ENCODE assay signal across 7 mouse cellular contexts in the genomic region with DNA sequence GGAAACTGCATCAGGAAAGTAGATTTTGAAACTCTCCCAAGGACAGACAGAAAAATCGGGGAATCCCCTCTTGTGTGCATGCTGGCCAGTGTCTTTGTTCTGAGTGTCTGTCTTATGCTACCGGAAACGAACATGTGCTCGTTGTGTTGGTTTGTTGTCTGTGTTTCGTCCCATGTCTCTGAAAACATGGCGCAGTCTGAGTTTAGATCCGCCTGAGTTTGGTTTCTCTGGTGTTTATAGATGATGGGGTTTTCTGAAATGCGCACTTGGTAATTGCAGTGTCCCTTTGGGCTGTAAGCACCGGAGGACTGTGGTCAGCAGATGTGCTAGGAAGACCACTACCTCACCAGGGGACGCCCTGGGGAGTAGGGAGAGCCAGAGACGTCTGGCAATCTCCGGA. TPM values are rescaled to one million over a fixed set of nuclear protein-coding genes. Genes with fewer than 3 reads are reported as not detected.
DNase-seq lines count a peak whose midpoint lies in the region; ATAC-seq and TF ChIP-seq lines count a peak whose summit lies in the region.

No protein-coding gene starts in this region.

- dilution Hi-C loops in CH12.LX (cut with MboI; ENCODE audit: extremely low pct_ligation_motif_present, extremely low pct_unique_long_range_greater_than_20kb, low sequenced_read_pairs) = no loop called here

- no peak for TF ChIP-seq EP300 in CH12.LX (IDR thresholded peaks at IDR 0.05; ENCODE audit: low read length)

- DNase-seq in CD4-positive, CD25-positive, alpha-beta regulatory T cell, adult 2 months (ENCODE audit: low read depth, low spot score) = peak; percentile 53
- peak; percentile 64 for DNase-seq in CH12.LX (ENCODE audit: extremely low read depth)
- DNase-seq in forebrain, embryonic 10.5 days (ENCODE audit: extremely low spot score, low spot score) = peak; percentile 26
- peak; percentile 5 for DNase-seq in hindbrain, postnatal 0 days (ENCODE audit: low spot score)
- peak; percentile 19 for DNase-seq in mesoderm, embryonic 11.5 days (ENCODE audit: low read depth, low spot score)
- peak; percentile 42 for DNase-seq in thymus, postnatal 0 days (ENCODE audit: low spot score)

- peaks cover 2 to 6% of the 10 kb centered on the region in 2 experiments; a peak in 2 of 4 replicates for H3K4me1 ChIP-seq in CH12.LX (ENCODE audit: control insufficient read depth in 1 of 2, insufficient read depth in 2 of 2)
- H3K4me1 ChIP-seq in forebrain, embryonic 10.5 days = 0 out of 2 replicates have a peak, but pooled peaks cover 4% of the 10 kb centered on the region
- no peaks in the 10 kb centered on the region for H3K4me1 ChIP-seq in hindbrain, postnatal 0 days (ENCODE audit: insufficient read depth, low read length)

- TF ChIP-seq CTCF in CH12.LX (conservative IDR thresholded peaks at IDR 0.05 in 1 of 2, IDR thresholded peaks at IDR 0.05 in 1 of 2; ENCODE audit: low read depth in 2 of 2, low read length in 2 of 2) = no peak
- TF ChIP-seq CTCF in hindbrain, postnatal 0 days (IDR thresholded peaks at IDR 0.05; ENCODE audit: low read depth) = no peak

- no peaks in the 10 kb centered on the region for H3K9me3 ChIP-seq in CH12.LX (replicated peaks; ENCODE audit: low read length)
- no peaks in the 10 kb centered on the region for H3K9me3 ChIP-seq in forebrain, embryonic 10.5 days
- H3K9me3 ChIP-seq in hindbrain, postnatal 0 days (ENCODE audit: low read length) = no peaks in the 10 kb centered on the region

- no peak for TF ChIP-seq RAD21 in CH12.LX (IDR thresholded peaks at IDR 0.05; ENCODE audit: low read depth, low read length)

- H3K27me3 ChIP-seq in CH12.LX (replicated peaks) = no peaks in the 10 kb centered on the region
- no peaks in the 10 kb centered on the region for H3K27me3 ChIP-seq in forebrain, embryonic 10.5 days (ENCODE audit: poor library complexity, severe bottlenecking)
- H3K27me3 ChIP-seq in hindbrain, postnatal 0 days (ENCODE audit: insufficient read depth, low read length) = no peaks in the 10 kb centered on the region

- no peaks in the 10 kb centered on the region for H3K36me3 ChIP-seq in CH12.LX (replicated peaks in 1 of 2; ENCODE audit: control insufficient read depth in 1 of 2, insufficient read depth in 1 of 2, low read length in 1 of 2)
- no peaks in the 10 kb centered on the region for H3K36me3 ChIP-seq in forebrain, embryonic 10.5 days (replicated peaks)
- H3K36me3 ChIP-seq in hindbrain, postnatal 0 days (ENCODE audit: insufficient read depth, low read length) = no peaks in the 10 kb centered on the region

- peak overlapping the region; percentile 9 for H3K4me2 ChIP-seq in CH12.LX (ENCODE audit: insufficient read depth, low read depth, poor library complexity, severe bottlenecking)
- peak overlapping the region; percentile 56 for H3K4me2 ChIP-seq in hindbrain, postnatal 0 days (ENCODE audit: low read depth, low read length)

- no peaks in the 10 kb centered on the region for H3K79me2 ChIP-seq in CH12.LX (replicated peaks; ENCODE audit: control insufficient read depth, extremely low read depth, insufficient read depth, poor library complexity, severe bottlenecking)

- 12% methylated on average over 12 of the region's 12 CpGs for WGBS in forebrain, embryonic 10.5 days
- WGBS in hindbrain, postnatal 0 days = 7% methylated on average over 12 of the region's 12 CpGs

- peak overlapping the region; percentile 47 to 61 (median 48) for H3K4me3 ChIP-seq in CH12.LX (replicated peaks in 1 of 3; ENCODE audit: low read depth in 2 of 3, low read length in 2 of 3, poor library complexity in 1 of 3)
- peak overlapping the region; percentile 47 for H3K4me3 ChIP-seq in forebrain, embryonic 10.5 days
- H3K4me3 ChIP-seq in hindbrain, postnatal 0 days (ENCODE audit: low read length) = peak overlapping the region; percentile 33

- peak overlapping the region; percentile 47 for H3K27ac ChIP-seq in CH12.LX (ENCODE audit: insufficient read depth, low read depth)
- H3K27ac ChIP-seq in forebrain, embryonic 10.5 days = peak overlapping the region; percentile 68; the same call in 1 of the 2 replicates
- H3K27ac ChIP-seq in hindbrain, postnatal 0 days = no peak overlapping the region

- in situ Hi-C loops in CH12.LX (cut with MboI; ENCODE audit: low pct_ligation_motif_present, low pct_unique_long_range_greater_than_20kb, low sequenced_read_pairs) = no loop called here

- 0 out of 2 replicates have a peak, but pooled peaks have one; percentile 23 for TF ChIP-seq POLR2A in CH12.LX (IDR thresholded peaks at IDR 0.05; ENCODE audit: low read depth, low read length)

- ATAC-seq in hindbrain, postnatal 0 days = no peak
- ATAC-seq in megakaryocyte progenitor cell, adult 5-6 weeks (replicated peaks; ENCODE audit: poor library complexity) = no peak

- H3K9ac ChIP-seq in CH12.LX (ENCODE audit: insufficient read depth, low read depth) = peak overlapping the region; percentile 23
- no peak overlapping the region; the same call in 1 of the 2 replicates for H3K9ac ChIP-seq in hindbrain, postnatal 0 days (replicated peaks; ENCODE audit: low read length)

TF ChIP-seq in CH12.LX, 34 proteins besides CTCF, POLR2A, EP300 and RAD21:
- TF ChIP-seq JUN (IDR thresholded peaks at IDR 0.05; ENCODE audit: insufficient read depth, low read depth, low read length) (no peak), MYC (IDR thresholded peaks at IDR 0.05; ENCODE audit: low read depth, low read length) (peak; percentile 88), ETS1 (conservative IDR thresholded peaks at IDR 0.05; ENCODE audit: low read depth, low read length) (peak; percentile 7; the same call in 1 of the 2 replicates), MXI1 (IDR thresholded peaks at IDR 0.05; ENCODE audit: low read depth, low read length) (peak; percentile 80; the same call in 1 of the 2 replicates), IRF4 (IDR thresholded peaks at IDR 0.05; ENCODE audit: low read depth, low read length) (0 out of 2 replicates have a peak, but pooled peaks have one; percentile 4), TBP (conservative IDR thresholded peaks at IDR 0.05; ENCODE audit: low read depth, low read length) (no peak), JUND (conservative IDR thresholded peaks at IDR 0.05; ENCODE audit: low read depth, low read length) (no peak), KAT2A (IDR thresholded peaks at IDR 0.05; ENCODE audit: insufficient replicate concordance, low read length) (no peak), ELF1 (IDR thresholded peaks at IDR 0.05; ENCODE audit: low read depth, low read length) (no peak; the same call in 1 of the 2 replicates), MEF2A (IDR thresholded peaks at IDR 0.05; ENCODE audit: borderline replicate concordance, low read depth, low read length) (no peak), BHLHE40 (IDR thresholded peaks at IDR 0.05; ENCODE audit: low read depth, low read length) (peak; percentile 53; the same call in 1 of the 2 replicates), MAX (IDR thresholded peaks at IDR 0.05; ENCODE audit: low read length) (peak; percentile 76), MAFK (IDR thresholded peaks at IDR 0.05; ENCODE audit: insufficient replicate concordance, low read length) (no peak), USF1 (IDR thresholded peaks at IDR 0.05; ENCODE audit: low read depth, low read length) (no peak)

RNA-seq across cellular contexts. Expression of a gene that starts 9.3 kb away (rescaled TPM):
- total RNA-seq in CH12.LX (2012; rRNA removed) = not detected in 2 replicates
- total RNA-seq in CH12.LX (2014; rRNA removed) = not detected in 2 replicates
- polyA plus RNA-seq in CH12.LX (2012; ENCODE audit: insufficient read length, low read depth) = not detected in 2 replicates
- not detected in 2 replicates for polyA plus RNA-seq in forebrain, embryonic 10.5 days (2016; fragmentation: Nextera tagmentation; extraction: Ambion mirVana)
- not detected in 2 replicates for total RNA-seq in hindbrain, postnatal 0 days (2014; rRNA removed)
- polyA plus RNA-seq in hindbrain, postnatal 0 days (2015; fragmentation: Nextera tagmentation; extraction: Ambion mirVana) = not detected in 2 replicates
- polyA plus RNA-seq in thymus, postnatal 0 days (2015; fragmentation: Nextera tagmentation; extraction: Ambion mirVana) = not detected in 2 replicates
- not detected in 2 replicates for total RNA-seq in megakaryocyte progenitor cell, adult 5-6 weeks (2015)
- total RNA-seq in megakaryocyte progenitor cell, adult 5-6 weeks (2017) = not detected in 2 replicates

RNA-seq across cellular contexts. Expression of a gene that starts 21.3 kb away (rescaled TPM):
- not detected in 2 replicates for total RNA-seq in CH12.LX (2012; rRNA removed)
- total RNA-seq in CH12.LX (2014; rRNA removed) = not detected in 2 replicates
- 0.12 and 0.17 TPM in 2 replicates for polyA plus RNA-seq in CH12.LX (2012; ENCODE audit: insufficient read length, low read depth)
- not detected in 2 replicates for polyA plus RNA-seq in forebrain, embryonic 10.5 days (2016; fragmentation: Nextera tagmentation; extraction: Ambion mirVana)
- not detected in 2 replicates for total RNA-seq in hindbrain, postnatal 0 days (2014; rRNA removed)
- polyA plus RNA-seq in hindbrain, postnatal 0 days (2015; fragmentation: Nextera tagmentation; extraction: Ambion mirVana) = not detected in 2 replicates
- 0.09 and 0.15 TPM in 2 replicates for polyA plus RNA-seq in thymus, postnatal 0 days (2015; fragmentation: Nextera tagmentation; extraction: Ambion mirVana)
- total RNA-seq in megakaryocyte progenitor cell, adult 5-6 weeks (2015) = not detected in 2 replicates
- total RNA-seq in megakaryocyte progenitor cell, adult 5-6 weeks (2017) = not detected in 2 replicates

RNA-seq across cellular contexts. Expression of a gene that starts 26.9 kb away (rescaled TPM):
- total RNA-seq in CH12.LX (2012; rRNA removed) (106 and 137 TPM in 2 replicates), CH12.LX (2014; rRNA removed) (642 and 726 TPM in 2 replicates)
- 345 and 387 TPM in 2 replicates for polyA plus RNA-seq in CH12.LX (2012; ENCODE audit: insufficient read length, low read depth)
- polyA plus RNA-seq in forebrain, embryonic 10.5 days (2016; fragmentation: Nextera tagmentation; extraction: Ambion mirVana) = not detected in 2 replicates
- not detected in 2 replicates for total RNA-seq in hindbrain, postnatal 0 days (2014; rRNA removed)
- polyA plus RNA-seq in hindbrain, postnatal 0 days (2015; fragmentation: Nextera tagmentation; extraction: Ambion mirVana) = not detected in 2 replicates
- polyA plus RNA-seq in thymus, postnatal 0 days (2015; fragmentation: Nextera tagmentation; extraction: Ambion mirVana) = 0.28 and 0.29 TPM in 2 replicates
- not detected in 2 replicates for total RNA-seq in megakaryocyte progenitor cell, adult 5-6 weeks (2015)
- not detected in 2 replicates for total RNA-seq in megakaryocyte progenitor cell, adult 5-6 weeks (2017)

RNA-seq across cellular contexts. Expression of a gene that starts 43.0 kb away (rescaled TPM):
- total RNA-seq in CH12.LX (2012; rRNA removed) (1.4 and 1.8 TPM in 2 replicates), CH12.LX (2014; rRNA removed) (2.5 and 3.2 TPM in 2 replicates)
- polyA plus RNA-seq in CH12.LX (2012; ENCODE audit: insufficient read length, low read depth) = 4.3 TPM in 2 replicates
- polyA plus RNA-seq in forebrain, embryonic 10.5 days (2016; fragmentation: Nextera tagmentation; extraction: Ambion mirVana) = not detected in 2 replicates
- total RNA-seq in hindbrain, postnatal 0 days (2014; rRNA removed) = 0.10 and 0.22 TPM in 2 replicates
- polyA plus RNA-seq in hindbrain, postnatal 0 days (2015; fragmentation: Nextera tagmentation; extraction: Ambion mirVana) = 2.3 and 3.9 TPM in 2 replicates
- polyA plus RNA-seq in thymus, postnatal 0 days (2015; fragmentation: Nextera tagmentation; extraction: Ambion mirVana) = 20.6 and 20.7 TPM in 2 replicates
- not detected in 2 replicates for total RNA-seq in megakaryocyte progenitor cell, adult 5-6 weeks (2015)
- total RNA-seq in megakaryocyte progenitor cell, adult 5-6 weeks (2017) = 0.64 TPM in 1 of 2 replicates, not detected in the other

Comparison
In these comparisons a context has a peak if more than half of its experiments do, and no peak if none do; other contexts are left out.
1. DNase-seq: peak in every context shown above with its lines; median percentile 64 in CH12.LX; 53 in CD4-positive, CD25-positive, alpha-beta regulatory T cell, adult 2 months; 42 in thymus, postnatal 0 days; 26 in forebrain, embryonic 10.5 days; 19 in mesoderm, embryonic 11.5 days; 5 in hindbrain, postnatal 0 days.
2. RNA of a gene that starts 26.9 kb away (polyA plus RNA-seq): 345 to 387 TPM in CH12.LX; 0.28 to 0.29 TPM in thymus, postnatal 0 days, not detected in hindbrain, postnatal 0 days and not detected in forebrain, embryonic 10.5 days; every median in the first group is over 100 times any median in the second.
3. Peak in every context shown above with its lines, with median percentiles within 50 percentile points of each other: H3K4me3 ChIP-seq.